Mouse (Mus musculus): ENCODE data around the gene Tmem143. TPM values are rescaled to one million over a fixed set of nuclear protein-coding genes. Genes with fewer than 3 reads are reported as not detected.

The Tmem143 gene
- polyA plus RNA-seq (2015; fragmentation: Nextera tagmentation; extraction: Ambion mirVana), result 3.9 and 4.1 TPM in 2 replicates

GRCm38 (mm10) chr7:45896517-45897257, at the start of gene Tmem143, which contains the start of gene Syngr4:
TSS of gene Tmem143 (plus strand) at chr7:45896941.
TSS of gene Syngr4 (minus strand) at chr7:45896714.
- Histone ChIP-seq H3K36me3 (ENCODE audit: insufficient read depth, low read length) (no peaks in the 10 kb centered on the region), H3K4me2 (replicated peaks; ENCODE audit: low read depth, low read length) (peak within 1 kb of the TSS; percentile 67), H3K9me3 (ENCODE audit: low read length) (no peaks in the 10 kb centered on the region), H3K4me1 (ENCODE audit: insufficient read depth, low read depth, low read length) (peaks cover 7% of the 10 kb centered on the region; the same call in 1 of the 2 replicates), H3K27ac (ENCODE audit: low read length) (peak within 1 kb of the TSS; percentile 78), H3K27me3 (replicated peaks; ENCODE audit: insufficient read depth, low read length) (no peaks in the 10 kb centered on the region), H3K9ac (replicated peaks; ENCODE audit: low read depth) (peak within 1 kb of the TSS; percentile 46), H3K4me3 (ENCODE audit: low read depth, low read length) (peak within 1 kb of the TSS; percentile 50)
- WGBS, result 1% methylated on average over 40 of the region's 40 CpGs
- DNase-seq (ENCODE audit: low spot score), result peak; percentile 99
- peak; percentile 95 for ATAC-seq
- TF ChIP-seq EP300 (IDR thresholded peaks at IDR 0.05) (no peak), CTCF (IDR thresholded peaks at IDR 0.05) (no peak)

GRCm38 (mm10) chr7:45848447-45849027, 48.2 kb upstream of the Tmem143 start:
- H3K27ac ChIP-seq (ENCODE audit: low read length), result no peak overlapping the region
- 17% methylated on average over 6 of the region's 6 CpGs for WGBS
- DNase-seq (ENCODE audit: low spot score), result peak; percentile 48

GRCm38 (mm10) chr7:45850661-45851060, 46.1 kb upstream of the Tmem143 start:
- WGBS, result 43% methylated on average over 3 of the region's 3 CpGs
- DNase-seq (ENCODE audit: low spot score) (no peak), ATAC-seq (no peak)
- H3K9me3 ChIP-seq (ENCODE audit: low read length), result no peaks in the 10 kb centered on the region
- H3K27me3 ChIP-seq (replicated peaks; ENCODE audit: insufficient read depth, low read length), result no peaks in the 10 kb centered on the region
- no peak for TF ChIP-seq CTCF (IDR thresholded peaks at IDR 0.05)
- no peak for TF ChIP-seq EP300 (IDR thresholded peaks at IDR 0.05)
- H3K4me1 ChIP-seq (ENCODE audit: insufficient read depth, low read depth, low read length), result no peaks in the 10 kb centered on the region
- H3K36me3 ChIP-seq (ENCODE audit: insufficient read depth, low read length), result no peaks in the 10 kb centered on the region
- H3K27ac ChIP-seq (ENCODE audit: low read length), result no peak overlapping the region
- no peak overlapping the region for H3K9ac ChIP-seq (replicated peaks; ENCODE audit: low read depth)
- H3K4me3 ChIP-seq (ENCODE audit: low read depth, low read length), result no peak overlapping the region
- H3K4me2 ChIP-seq (replicated peaks; ENCODE audit: low read depth, low read length), result no peak overlapping the region

More at GRCm38 (mm10) chr7:45848447-45849027, 48.2 kb upstream of the Tmem143 start:
- TF ChIP-seq EP300 (IDR thresholded peaks at IDR 0.05) (no peak), CTCF (IDR thresholded peaks at IDR 0.05) (no peak)
- no peak overlapping the region for H3K4me3 ChIP-seq (ENCODE audit: low read depth, low read length)
- no peaks in the 10 kb centered on the region for H3K36me3 ChIP-seq (ENCODE audit: insufficient read depth, low read length)
- no peaks in the 10 kb centered on the region for H3K9me3 ChIP-seq (ENCODE audit: low read length)
- no peaks in the 10 kb centered on the region for H3K4me1 ChIP-seq (ENCODE audit: insufficient read depth, low read depth, low read length)
- peak; percentile 55 for ATAC-seq
- no peak overlapping the region for H3K9ac ChIP-seq (replicated peaks; ENCODE audit: low read depth)
- H3K4me2 ChIP-seq (replicated peaks; ENCODE audit: low read depth, low read length), result no peak overlapping the region
- no peaks in the 10 kb centered on the region for H3K27me3 ChIP-seq (replicated peaks; ENCODE audit: insufficient read depth, low read length)

- Histone ChIP-seq H3K27me3 (replicated peaks; ENCODE audit: insufficient read depth, low read length) (peaks cover 13% of the 10 kb centered on the region; the same call in 1 of the 2 replicates), H3K36me3 (ENCODE audit: insufficient read depth, low read length) (no peaks in the 10 kb centered on the region), H3K4me1 (ENCODE audit: insufficient read depth, low read depth, low read length) (peaks cover 13% of the 10 kb centered on the region; the same call in 1 of the 2 replicates), H3K9me3 (ENCODE audit: low read length) (no peaks in the 10 kb centered on the region), H3K4me3 (ENCODE audit: low read depth, low read length) (no peak overlapping the region), H3K9ac (replicated peaks; ENCODE audit: low read depth) (no peak overlapping the region), H3K4me2 (replicated peaks; ENCODE audit: low read depth, low read length) (no peak overlapping the region), H3K27ac (ENCODE audit: low read length) (no peak overlapping the region)
- no peak for TF ChIP-seq EP300 (IDR thresholded peaks at IDR 0.05)
- no peak for TF ChIP-seq CTCF (IDR thresholded peaks at IDR 0.05)
- WGBS, result 79% methylated on average over 12 of the region's 12 CpGs
- ATAC-seq (no peak), DNase-seq (ENCODE audit: low spot score) (no peak)
Measured at GRCm38 (mm10) chr7:45853089-45853488, 43.7 kb upstream of the Tmem143 start.

GRCm38 (mm10) chr7:45856950-45857901, 39.5 kb upstream of the Tmem143 start:
- peaks cover 13% of the 10 kb centered on the region; the same call in 1 of the 2 replicates for H3K27me3 ChIP-seq (replicated peaks; ENCODE audit: insufficient read depth, low read length)
- H3K9me3 ChIP-seq (ENCODE audit: low read length), result no peaks in the 10 kb centered on the region
- DNase-seq (ENCODE audit: low spot score), result no peak
- 0 out of 2 replicates have a peak overlapping the region, but pooled peaks have one; percentile 5 for H3K9ac ChIP-seq (replicated peaks; ENCODE audit: low read depth)
- H3K4me3 ChIP-seq (ENCODE audit: low read depth, low read length), result peak overlapping the region; percentile 31
- WGBS, result 4% methylated on average over 29 of the region's 30 CpGs
- H3K4me1 ChIP-seq (ENCODE audit: insufficient read depth, low read depth, low read length), result peaks cover 13% of the 10 kb centered on the region; the same call in 1 of the 2 replicates
- peak; percentile 26; the same call in 1 of the 2 replicates for ATAC-seq
- H3K36me3 ChIP-seq (ENCODE audit: insufficient read depth, low read length), result no peaks in the 10 kb centered on the region
- TF ChIP-seq CTCF (IDR thresholded peaks at IDR 0.05) (no peak), EP300 (IDR thresholded peaks at IDR 0.05) (no peak)
- no peak overlapping the region for H3K27ac ChIP-seq (ENCODE audit: low read length)
- peak overlapping the region; percentile 59 for H3K4me2 ChIP-seq (replicated peaks; ENCODE audit: low read depth, low read length)
